ENCODE assay signal across 8 mouse cellular contexts in genomic region chr7:104279361-104279760, GRCm38 (mm10). TPM values are rescaled to one million over a fixed set of nuclear protein-coding genes. Genes with fewer than 3 reads are reported as not detected.
"Had no signal": no experiment of that assay in that cellular context is flagged by ENCODE, and none has a peak within 500 bp of the region (broad histone marks: within the 10 kb centered on the region; RNA-seq: fewer than 3 reads in every experiment).

No protein-coding gene starts in this region.

RNA-seq across cellular contexts. Expression of gene Trim34b, which starts 49.9 kb away (rescaled TPM):
- polyA plus RNA-seq: neural tube, embryonic 11.5 days; neural tube, embryonic 12.5 days; neural tube, embryonic 13.5 days; neural tube, embryonic 14.5 days; neural tube, embryonic 15.5 days; stomach, embryonic 14.5 days; stomach, embryonic 16.5 days; stomach, postnatal 0 days had no signal
